Mouse (Mus musculus): Measurements from ENCODE around the gene Prpf40b.

Gene Prpf40b

DNA sequence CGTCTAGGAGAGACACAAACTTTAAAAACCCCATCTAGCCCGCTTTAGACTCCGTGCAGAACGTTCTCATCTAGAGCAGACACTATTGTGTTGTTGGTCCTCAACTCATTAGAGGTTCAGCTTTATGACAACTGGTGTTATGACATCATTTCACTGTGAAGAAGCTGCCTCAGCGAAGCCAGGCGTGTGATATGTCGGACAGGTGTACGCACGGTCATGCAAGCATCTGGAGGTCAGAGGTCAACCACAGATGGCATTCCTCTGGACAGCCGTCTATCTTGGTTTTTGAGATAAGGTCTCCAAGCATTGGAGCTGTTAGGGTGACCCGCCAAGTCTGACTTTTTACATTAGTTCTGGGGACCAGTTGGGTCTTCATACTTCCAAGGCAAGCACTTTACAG lies 4.3 kb upstream of the Prpf40b start:
- WGBS = 93% methylated on average over 11 of the region's 11 CpGs

DNA sequence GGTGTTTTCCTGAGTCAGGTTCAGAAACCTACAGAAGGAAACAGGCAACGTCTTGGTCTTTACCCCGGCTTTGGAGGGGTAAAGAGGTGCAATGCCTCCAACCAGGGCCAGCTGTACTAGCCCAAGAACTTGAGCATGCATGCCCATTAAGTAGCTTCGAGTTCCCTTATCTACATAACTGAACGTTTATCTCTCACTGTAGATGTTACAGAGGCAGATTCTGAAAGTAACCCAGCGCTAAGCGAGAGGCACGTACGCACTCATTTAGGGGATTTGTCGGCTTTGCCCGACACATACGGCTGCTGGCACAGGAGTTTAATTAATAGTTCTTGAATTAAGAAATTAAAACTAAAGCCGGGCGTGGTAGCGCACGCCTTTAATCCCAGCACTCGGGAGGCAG lies 600 bp upstream of the Prpf40b start:
- 11% methylated on average over 16 of the region's 16 CpGs for WGBS

DNA sequence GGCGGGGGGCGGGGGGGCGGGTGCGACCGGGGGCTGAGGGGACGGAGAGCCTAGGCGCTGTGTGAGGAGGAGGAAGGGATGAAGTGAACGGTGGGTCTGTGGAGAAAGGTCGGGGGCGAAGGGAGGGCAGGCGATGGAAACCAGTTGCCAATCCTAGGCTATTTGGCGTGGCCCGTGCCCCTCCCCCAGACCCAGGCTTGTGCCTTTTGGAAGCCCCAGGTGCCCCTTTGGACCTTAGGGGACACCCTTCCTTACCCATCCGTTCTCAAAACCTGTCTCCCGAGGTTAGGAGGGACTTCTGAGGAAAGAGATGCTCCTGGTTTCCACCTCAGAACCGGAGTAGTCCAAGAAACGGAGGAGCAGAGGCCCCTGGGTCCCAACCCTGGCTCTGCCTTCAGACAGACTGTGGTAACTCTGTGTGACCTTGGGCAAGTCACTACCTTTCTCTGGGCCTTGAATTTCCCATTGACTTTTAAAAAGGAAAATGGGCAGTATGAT lies 646 bp downstream of the Prpf40b start, which contains the start of gene Fam186b:
Gene Fam186b (minus strand): TSS at position 405 of the 498 bp plus-strand sequence.
- 2% methylated on average over 14 of the region's 17 CpGs for WGBS

DNA sequence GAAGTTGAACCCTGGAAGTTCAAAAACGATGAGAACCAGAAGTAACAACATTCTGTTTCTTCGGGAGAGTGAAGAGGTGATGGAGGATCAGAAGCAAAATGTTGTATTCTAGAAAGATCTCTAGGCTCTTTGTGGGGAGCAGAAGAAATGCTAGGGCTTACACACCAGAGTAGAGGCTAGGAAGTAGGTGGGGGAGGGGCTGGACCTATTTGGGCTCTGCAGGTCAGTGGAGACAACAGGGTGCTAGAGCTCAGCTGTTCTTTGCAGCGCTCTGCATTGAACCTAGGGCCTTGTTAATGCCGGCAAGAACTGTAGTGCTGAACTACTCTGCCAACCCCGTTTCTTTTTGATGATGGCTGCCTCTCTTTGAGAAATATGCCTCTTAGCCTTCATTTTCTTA lies 1.3 kb downstream of the Prpf40b start:
- 37% methylated on average over 5 of the region's 5 CpGs for WGBS

DNA sequence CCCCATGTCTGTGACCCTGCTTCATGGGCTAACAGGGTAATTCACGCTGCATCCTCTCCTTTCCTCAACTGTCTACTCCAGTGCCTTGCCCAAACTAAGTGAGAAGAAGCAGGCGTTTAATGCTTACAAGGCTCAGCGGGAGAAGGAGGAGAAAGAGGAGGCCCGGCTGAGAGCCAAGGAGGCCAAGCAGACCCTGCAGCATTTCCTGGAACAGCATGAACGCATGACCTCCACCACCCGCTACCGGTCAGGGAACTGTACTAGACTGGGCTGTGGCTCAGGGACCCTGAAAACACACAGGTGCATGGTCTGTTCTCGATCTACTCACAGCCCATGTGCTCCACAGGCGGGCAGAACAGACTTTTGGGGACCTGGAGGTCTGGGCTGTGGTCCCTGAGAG lies 12.6 kb downstream of the Prpf40b start:
- WGBS = 83% methylated on average over 9 of the region's 9 CpGs

- 89% methylated on average over 9 of the region's 9 CpGs for WGBS
Measured at GRCm38 (mm10) chr15:99309549-99309948, 14.7 kb downstream of the Prpf40b start.

DNA sequence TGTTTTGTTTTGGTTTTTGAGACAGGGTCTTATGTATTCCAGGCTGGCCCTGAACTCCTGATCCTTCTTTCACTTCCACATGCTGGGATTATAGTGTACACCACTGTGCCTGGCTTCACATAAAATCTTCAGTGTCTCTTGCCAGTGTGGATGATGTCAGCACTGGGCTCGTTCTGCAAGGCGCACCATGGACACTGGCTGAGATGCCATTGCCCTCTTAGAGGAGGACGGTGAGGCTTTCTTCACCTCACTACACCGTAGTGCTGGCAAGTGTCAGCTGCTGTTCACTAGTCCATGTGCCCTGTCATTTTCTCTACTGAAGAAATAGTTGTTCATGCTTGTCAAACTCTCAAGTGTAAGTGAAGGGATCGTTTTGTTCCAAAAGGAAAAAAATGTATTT lies 15.7 kb downstream of the Prpf40b start:
- WGBS = 84% methylated on average over 5 of the region's 5 CpGs

DNA sequence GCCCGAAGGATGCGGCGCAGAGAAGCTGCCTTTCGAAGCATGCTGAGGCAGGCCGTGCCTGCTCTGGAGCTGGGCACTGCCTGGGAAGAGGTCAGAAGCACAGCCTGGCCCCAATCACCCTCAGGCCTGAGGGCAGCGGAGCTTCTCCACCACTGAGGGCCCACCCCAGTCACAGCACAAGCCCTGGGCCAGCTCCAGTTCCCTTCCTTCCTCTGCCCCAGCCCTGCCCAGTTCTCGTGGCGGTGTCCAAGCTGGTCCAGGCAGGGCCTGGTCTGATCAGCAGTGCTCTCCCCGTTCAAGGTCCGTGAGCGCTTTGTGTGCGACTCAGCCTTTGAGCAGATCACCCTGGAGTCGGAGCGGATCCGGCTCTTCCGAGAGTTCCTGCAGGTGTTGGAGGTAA lies 20.0 kb downstream of the Prpf40b start:
- WGBS = 84% methylated on average over 16 of the region's 16 CpGs

GRCm38 (mm10) chr15:99316314-99317266 lies 21.7 kb downstream of the Prpf40b start:
- 77% methylated on average over 16 of the region's 16 CpGs for WGBS

GRCm38 (mm10) chr15:99317267-99317651 lies 22.4 kb downstream of the Prpf40b start:
- WGBS = 49% methylated on average over 2 of the region's 2 CpGs

DNA sequence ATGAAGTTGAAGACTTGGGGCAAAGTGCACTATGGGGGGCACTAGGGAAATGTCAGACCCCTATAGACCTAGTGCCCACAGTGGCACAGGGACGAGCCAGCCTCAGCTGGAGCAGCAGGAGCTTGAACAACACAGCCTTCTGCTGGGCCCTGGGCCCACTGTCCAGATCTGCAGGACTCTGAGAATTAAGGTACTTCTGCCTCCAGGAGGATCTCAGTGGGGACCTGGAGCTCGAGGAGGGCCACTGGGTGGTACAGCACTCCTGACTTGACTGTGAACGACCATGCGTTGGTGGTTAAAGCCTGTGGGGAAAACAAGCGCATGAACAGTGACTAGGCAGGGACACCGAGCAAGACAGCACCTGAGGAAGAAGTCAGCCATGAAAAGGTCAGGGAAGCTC lies 23.2 kb downstream of the Prpf40b start:
- 78% methylated on average over 6 of the region's 6 CpGs for WGBS

GRCm38 (mm10) chr15:99318861-99319410 lies 24.0 kb downstream of the Prpf40b start:
- WGBS = 72% methylated on average over 14 of the region's 14 CpGs

DNA sequence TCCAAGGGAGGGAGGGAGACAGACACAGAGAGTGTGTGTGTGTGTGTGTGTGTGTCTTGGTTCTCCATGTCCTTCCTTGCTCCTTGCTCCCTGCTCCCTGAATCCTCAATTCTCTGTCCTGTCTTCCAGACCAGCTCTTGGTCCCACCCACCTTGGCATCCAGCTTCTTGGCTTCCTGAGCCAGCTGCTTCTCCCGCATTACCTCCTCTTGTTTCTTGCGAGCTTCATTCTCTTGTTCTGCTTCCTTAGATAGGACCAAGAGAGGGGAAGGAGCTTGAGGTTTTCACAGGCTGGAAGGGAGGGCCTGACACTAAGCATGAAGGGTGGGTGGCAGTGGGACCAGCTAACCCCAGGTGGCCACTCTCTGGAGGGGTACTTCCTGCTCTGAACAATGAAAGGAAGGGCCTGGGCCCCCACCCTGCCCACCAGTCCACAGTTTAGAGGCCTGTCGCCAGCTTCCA lies 24.6 kb downstream of the Prpf40b start:
- WGBS = 45% methylated on average over 3 of the region's 3 CpGs

GRCm38 (mm10) chr15:99320168-99320674 lies 25.3 kb downstream of the Prpf40b start:
- 65% methylated on average over 10 of the region's 10 CpGs for WGBS

GRCm38 (mm10) chr15:99320978-99321377 lies 26.1 kb downstream of the Prpf40b start:
- WGBS = 84% methylated on average over 9 of the region's 9 CpGs

DNA sequence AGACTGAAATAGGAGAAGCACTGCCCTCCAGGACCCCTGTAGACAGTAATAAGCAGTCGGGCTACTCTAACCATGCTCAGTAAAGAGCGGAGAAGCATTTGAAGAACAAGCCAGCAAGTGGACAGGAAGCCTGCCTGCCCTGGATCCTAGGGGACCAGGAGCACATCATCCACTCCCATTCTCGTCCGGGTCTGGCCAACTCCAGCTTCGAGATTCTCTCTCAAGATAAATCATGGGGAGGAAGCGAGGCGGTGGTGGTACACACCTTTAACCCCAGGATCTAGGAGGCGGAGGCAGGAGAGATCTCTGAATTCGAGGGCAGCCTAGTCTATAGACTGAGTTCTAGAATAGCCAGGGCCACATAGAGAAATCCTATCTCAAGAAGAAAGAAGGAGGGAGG lies 29.3 kb downstream of the Prpf40b start:
- WGBS = 87% methylated on average over 9 of the region's 9 CpGs

- WGBS = 92% methylated on average over 6 of the region's 6 CpGs
Measured at GRCm38 (mm10) chr15:99325598-99325997, 30.7 kb downstream of the Prpf40b start.

DNA sequence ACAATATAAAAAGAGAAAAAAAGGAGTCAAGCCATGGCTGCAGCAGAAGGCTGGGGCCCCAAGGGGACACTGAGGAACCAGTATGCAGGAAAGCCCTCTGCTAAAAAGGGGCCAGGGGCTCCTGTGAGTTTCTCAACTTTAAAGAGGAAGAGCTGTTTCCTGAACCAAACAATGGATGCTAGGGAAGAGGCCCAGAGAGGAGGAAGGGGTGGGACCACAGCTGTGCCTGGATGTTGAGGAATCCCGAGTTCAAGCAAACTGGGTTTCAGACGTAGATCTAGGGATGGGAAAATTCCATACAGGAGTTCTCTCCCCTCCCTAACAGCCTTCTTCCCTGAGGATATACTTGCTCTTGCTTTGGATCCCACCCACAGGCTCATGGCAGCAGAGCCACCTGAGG lies 31.5 kb downstream of the Prpf40b start:
- 62% methylated on average over 2 of the region's 2 CpGs for WGBS

GRCm38 (mm10) chr15:99326959-99327358 lies 32.1 kb downstream of the Prpf40b start:
- WGBS = 81% methylated on average over 1 of the region's 1 CpGs

GRCm38 (mm10) chr15:99328011-99328410 lies 33.1 kb downstream of the Prpf40b start:
- 98% methylated on average over 5 of the region's 5 CpGs for WGBS

GRCm38 (mm10) chr15:99330324-99330723 lies 35.4 kb downstream of the Prpf40b start:
- 77% methylated on average over 2 of the region's 2 CpGs for WGBS

GRCm38 (mm10) chr15:99331341-99331740 lies 36.5 kb downstream of the Prpf40b start:
- 85% methylated on average over 5 of the region's 5 CpGs for WGBS

Data from cerebral cortex, adult 2 months (tissue).